Mouse (Mus musculus): ENCODE measurements around the gene Cops3.

The Cops3 gene

GRCm38 (mm10) chr11:59777259-59777658 is 62.4 kb downstream of the Cops3 start:
- no peak for DNase-seq

DNA sequence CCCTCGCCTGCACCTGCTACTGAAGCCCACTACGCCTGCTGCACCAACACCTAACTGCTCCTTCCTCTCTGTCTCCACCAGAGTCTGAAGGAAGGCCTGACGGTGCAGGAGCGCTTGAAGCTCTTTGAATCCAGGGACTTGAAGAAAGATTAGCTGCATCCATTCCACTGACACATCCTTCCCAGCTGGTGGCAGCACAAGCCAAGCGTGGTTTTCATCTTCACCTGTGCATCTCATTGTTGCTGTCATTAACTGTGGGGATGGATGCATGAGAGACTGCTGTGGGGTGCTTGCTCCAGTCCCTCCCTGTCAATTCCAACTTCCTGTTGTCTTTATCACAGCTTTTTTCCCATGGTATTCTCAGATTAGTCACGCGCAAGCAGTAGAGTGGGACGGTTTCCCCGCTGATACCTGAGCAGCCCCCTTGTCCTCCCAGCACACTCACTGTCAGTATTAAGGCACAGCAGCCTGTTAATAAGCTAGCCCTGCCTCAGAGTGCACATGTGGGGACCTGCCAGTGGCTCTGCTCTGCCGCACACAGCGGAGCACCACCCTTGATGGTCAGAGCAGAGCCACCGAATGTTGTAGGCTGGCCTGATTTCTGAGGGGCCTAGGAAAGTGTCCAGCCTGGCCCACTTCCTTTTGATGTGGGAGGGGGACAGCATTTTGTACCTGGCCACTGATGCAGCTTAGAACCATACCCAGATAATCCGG is 64.0 kb downstream of the Cops3 start:
- no peak for DNase-seq

DNA sequence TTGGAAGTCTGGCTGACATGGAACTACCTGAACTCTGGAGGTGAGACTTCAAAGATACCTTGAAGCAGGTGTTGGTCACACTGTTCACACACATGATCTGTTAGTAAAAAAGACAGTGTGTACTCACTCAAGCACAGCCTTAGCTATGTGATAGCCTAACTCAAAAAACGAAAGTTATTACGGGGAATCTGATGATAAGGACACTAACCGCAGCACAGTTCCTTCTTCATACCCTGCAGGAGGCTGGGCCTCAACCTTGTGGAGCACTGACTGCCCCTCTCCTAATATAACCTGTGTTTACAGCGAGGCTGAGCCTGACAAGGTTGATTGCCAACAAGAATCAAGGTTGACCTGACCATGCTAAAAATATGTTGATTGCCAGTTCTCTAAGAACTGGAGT is 65.1 kb downstream of the Cops3 start:
- no peak for DNase-seq

GRCm38 (mm10) chr11:59772902-59773301 is 66.7 kb downstream of the Cops3 start:
- no peak for DNase-seq

DNA sequence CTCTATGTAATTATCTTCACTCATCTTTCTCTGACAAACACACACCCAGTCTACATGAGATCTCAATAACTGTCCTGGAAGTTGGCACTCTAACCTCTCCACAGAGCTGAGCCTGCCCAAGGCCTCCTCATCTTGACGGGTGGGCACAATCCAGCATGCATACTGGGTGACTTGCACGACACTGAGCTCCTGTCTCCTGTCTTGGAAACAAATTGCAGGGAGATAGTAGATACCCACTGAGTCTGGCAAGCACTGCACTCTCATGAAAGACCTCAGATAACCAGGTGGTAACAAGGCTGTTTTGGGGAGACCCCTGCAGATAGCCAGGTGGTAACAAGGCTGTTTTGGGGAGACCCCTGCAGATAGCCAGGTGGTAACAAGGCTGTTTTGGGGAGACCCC is 67.3 kb downstream of the Cops3 start:
- no peak for DNase-seq

DNA sequence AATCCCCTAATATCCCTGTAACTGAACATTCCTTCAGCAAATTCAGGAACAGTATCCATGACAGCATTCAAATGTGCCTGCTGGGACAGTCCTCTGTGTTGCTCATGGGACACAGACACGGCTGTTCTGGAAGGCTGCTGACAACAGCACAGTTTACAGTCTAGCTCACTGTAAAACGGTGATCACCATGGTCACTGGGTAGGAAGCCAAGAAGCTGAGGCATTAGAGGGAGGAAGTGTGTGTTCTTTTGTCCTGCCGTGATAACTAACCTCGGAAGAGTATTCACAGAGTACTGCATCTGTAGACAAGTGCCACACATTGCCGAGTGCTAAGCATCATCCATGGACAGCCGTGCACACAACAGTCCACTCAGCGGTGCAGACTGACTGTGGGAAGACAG is 68.9 kb downstream of the Cops3 start:
- DNase-seq, result no peak

DNA sequence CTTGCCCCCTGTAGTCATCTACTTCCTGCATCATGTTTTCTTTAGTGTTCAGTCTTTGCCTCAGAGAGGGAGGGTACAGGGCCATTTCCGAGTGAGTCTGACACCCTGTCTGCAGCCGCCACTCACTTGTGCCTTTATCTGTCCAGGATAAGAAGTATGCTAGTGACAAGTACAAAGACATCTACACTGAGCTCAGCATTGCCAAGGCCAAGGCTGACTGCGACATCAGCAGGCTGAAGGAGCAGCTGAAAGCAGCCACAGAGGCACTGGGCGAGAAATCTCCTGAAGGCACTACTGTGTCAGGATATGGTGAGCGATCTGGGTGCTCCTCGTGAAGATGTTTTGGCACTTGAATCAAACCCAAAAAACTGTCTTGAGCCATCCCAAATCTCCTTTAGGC is 69.9 kb downstream of the Cops3 start:
- no peak for DNase-seq

- DNase-seq, result no peak
Measured at GRCm38 (mm10) chr11:59769307-59769706, 70.3 kb downstream of the Cops3 start.
